Mouse (Mus musculus): ENCODE results near the gene Ifit3. TPM values are rescaled to one million over a fixed set of nuclear protein-coding genes. Genes with fewer than 3 reads are reported as not detected.

Ifit3 gene
- 16.6 TPM for polyA plus RNA-seq (2017; shearing (Covaris generic))

DNA sequence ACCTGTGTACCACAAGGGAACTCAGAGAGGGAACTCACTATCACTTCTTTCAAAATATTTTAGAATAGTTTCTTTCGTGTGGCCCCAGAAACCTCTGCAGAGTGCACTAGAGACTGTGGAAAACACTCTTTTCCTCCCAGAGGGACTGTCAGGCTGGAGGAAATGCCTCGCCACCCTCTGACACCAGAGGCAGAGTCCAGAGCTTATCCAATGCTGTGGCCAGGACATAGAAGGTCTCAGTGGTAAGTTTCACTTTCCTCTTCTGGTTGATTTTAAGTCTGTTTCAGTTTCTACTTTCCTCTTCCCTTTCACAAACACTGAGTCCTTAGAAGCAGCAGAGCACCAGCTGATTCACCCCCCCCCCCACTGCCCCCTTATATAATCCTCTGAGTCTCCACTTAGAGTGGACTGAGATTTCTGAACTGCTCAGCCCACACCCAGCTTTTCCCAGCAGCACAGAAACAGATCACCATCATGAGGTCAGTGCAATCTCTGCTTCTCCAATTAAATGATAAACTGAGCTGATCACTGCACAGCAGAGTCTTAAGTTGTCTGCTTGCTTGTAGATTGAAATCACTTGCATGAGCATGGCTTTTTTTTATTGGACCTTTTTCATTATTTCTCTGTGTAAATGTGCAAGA is at the start of gene Ifit3:
Gene Ifit3, plus strand, starts transcription at position 406 of the 641 bp plus-strand sequence.

DNA sequence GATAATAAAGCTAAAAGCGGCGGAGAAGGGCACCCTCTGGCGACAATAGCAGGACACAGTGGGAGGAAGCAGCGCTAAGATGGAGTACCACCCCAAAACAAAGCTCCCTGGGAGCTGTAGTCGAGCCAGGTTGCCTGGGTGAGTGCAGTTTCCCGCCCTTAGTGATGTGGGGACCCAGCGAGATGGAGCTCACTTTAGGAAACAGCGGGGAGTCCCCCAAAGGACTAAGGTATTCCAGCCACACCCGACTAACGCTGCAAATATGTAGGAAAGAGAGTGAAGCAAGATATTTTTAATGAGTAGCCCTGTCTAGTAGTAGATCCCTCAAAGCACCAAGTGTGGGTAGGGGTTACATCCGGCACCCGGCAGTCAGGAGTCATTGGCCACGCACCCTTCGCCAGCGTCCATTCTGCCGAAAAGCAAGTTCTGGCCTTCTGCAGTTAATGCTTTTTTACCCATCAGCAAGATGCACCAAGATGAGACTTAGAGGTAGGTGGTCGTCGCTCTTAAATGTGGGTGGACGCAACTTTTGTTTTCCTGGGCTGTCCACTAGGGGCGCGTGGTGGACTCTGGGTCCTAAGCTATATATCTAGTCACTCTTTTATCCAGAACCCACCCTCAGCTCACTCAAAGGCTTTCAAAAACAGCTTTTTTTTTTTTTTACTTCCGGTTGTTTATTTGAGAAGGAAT is 32.7 kb upstream of the Ifit3 start, which contains the start of gene Ifit2:
Gene Ifit2, plus strand, starts transcription at position 161 of the 690 bp plus-strand sequence.

DNA sequence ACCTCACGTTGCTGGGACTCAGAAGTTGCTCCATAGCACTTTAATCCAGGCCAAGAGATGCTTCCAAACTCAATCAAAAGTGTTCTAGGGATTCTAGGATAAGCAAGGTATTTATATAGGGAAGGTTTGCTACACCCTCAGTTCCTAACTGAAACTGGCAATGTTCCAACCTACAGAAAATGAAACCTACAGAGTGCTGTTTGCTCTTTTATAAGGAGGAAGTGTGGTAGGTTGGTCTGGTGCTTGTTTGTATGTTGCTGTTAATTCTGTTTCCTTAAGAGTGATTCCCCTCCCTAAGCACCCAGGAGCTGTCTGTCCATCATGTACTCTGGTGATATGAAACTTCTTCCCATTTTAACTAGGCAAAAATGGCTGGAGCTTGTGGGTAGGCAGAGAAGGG is 18.6 kb downstream of the Ifit3 start, which contains the start of gene Ifit1bl1:
Gene Ifit1bl1, minus strand, starts transcription at position 69 of the 400 bp plus-strand sequence.

DNA sequence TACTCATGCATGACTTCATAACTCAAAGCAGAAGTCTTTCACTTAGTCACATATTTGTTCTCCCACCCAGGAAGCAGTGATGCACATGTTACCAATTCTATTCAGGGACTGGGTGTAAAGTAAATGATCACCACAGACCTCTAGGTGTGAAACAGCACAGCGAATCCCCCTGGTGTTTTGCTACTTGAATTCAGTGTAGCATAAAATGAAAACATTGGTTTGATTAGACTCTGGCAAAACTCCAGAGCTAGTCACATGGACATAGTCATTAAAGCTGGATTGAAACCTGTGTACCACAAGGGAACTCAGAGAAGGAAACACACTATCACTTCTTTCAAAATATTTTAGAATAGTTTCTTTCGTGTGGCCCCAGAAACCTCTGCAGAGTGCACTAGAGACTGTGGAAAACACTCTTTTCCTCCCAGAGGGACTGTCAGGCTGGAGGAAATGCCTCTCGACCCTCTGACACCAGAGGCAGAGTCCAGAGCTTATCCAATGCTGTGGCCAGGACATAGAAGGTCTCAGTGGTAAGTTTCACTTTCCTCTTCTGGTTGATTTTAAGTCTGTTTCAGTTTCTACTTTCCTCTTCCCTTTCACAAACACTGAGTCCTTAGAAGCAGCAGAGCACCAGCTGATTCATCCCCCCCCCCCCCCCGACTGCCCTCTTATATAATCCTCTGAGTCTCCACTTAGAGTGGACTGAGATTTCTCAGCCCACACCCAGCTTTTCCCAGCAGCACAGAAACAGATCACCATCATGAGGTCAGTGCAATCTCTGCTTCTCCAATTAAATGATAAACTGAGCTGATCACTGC is 24.1 kb downstream of the Ifit3 start, which contains the start of gene Ifit3b:
Gene Ifit3b, plus strand, starts transcription at position 734 of the 815 bp plus-strand sequence.

Other genes starting within 250 kb of the Ifit3 start
- gene Ch25h, start 108.4 kb upstream of the Ifit3 start, polyA plus RNA-seq (2017; shearing (Covaris generic)) = not detected
- 99.3 TPM for gene Lipa, start 56.1 kb upstream of the Ifit3 start, polyA plus RNA-seq (2017; shearing (Covaris generic))
- 40.6 TPM for gene Ifit2, start 32.8 kb upstream of the Ifit3 start, polyA plus RNA-seq (2017; shearing (Covaris generic))
- gene Ifit1bl1, start 18.4 kb downstream of the Ifit3 start, polyA plus RNA-seq (2017; shearing (Covaris generic)) = 114 TPM
- gene Ifit3b, start 24.4 kb downstream of the Ifit3 start, polyA plus RNA-seq (2017; shearing (Covaris generic)) = 3.4 TPM
- gene Ifit1bl2, start 57.2 kb downstream of the Ifit3 start, polyA plus RNA-seq (2017; shearing (Covaris generic)) = 1.5 TPM
- gene Ifit1, start 57.3 kb downstream of the Ifit3 start, polyA plus RNA-seq (2017; shearing (Covaris generic)) = 31.5 TPM
- gene Slc16a12, start 163.8 kb downstream of the Ifit3 start, polyA plus RNA-seq (2017; shearing (Covaris generic)) = not detected